Mouse (Mus musculus): ENCODE measurements around the gene Nrg4. TPM values are rescaled to one million over a fixed set of nuclear protein-coding genes. Genes with fewer than 3 reads are reported as not detected.

The Nrg4 gene
- total RNA-seq, 2 experiments from 2014 or later: 2.1 to 2.9 TPM

GRCm38 (mm10) chr9:55225165-55225737 lies 101.4 kb downstream of the Nrg4 start:
- ATAC-seq (ENCODE audit: poor library complexity, severe bottlenecking): no peak

GRCm38 (mm10) chr9:55217381-55217780 lies 109.3 kb downstream of the Nrg4 start:
- no peak for ATAC-seq (ENCODE audit: poor library complexity, severe bottlenecking)

GRCm38 (mm10) chr9:55216078-55216477 lies 110.6 kb downstream of the Nrg4 start:
- ATAC-seq (ENCODE audit: poor library complexity, severe bottlenecking): no peak

- no peak for ATAC-seq (ENCODE audit: poor library complexity, severe bottlenecking)
Observed at GRCm38 (mm10) chr9:55215648-55216047, 111.0 kb downstream of the Nrg4 start.

GRCm38 (mm10) chr9:55215056-55215455 lies 111.6 kb downstream of the Nrg4 start:
- ATAC-seq (ENCODE audit: poor library complexity, severe bottlenecking): no peak

GRCm38 (mm10) chr9:55213396-55213795 lies 113.2 kb downstream of the Nrg4 start:
- ATAC-seq (ENCODE audit: poor library complexity, severe bottlenecking): no peak

- ATAC-seq (ENCODE audit: poor library complexity, severe bottlenecking): no peak
Observed at GRCm38 (mm10) chr9:55211611-55212010, 115.0 kb downstream of the Nrg4 start.

GRCm38 (mm10) chr9:55208790-55209481 lies 117.7 kb downstream of the Nrg4 start, which contains the start of gene Fbxo22:
Gene Fbxo22, plus strand, starts transcription at chr9:55208925.
- peak; percentile 96 for ATAC-seq (ENCODE audit: poor library complexity, severe bottlenecking)

- ATAC-seq (ENCODE audit: poor library complexity, severe bottlenecking): peak; percentile 13
Observed at GRCm38 (mm10) chr9:55208458-55208789, 118.2 kb downstream of the Nrg4 start.

GRCm38 (mm10) chr9:55199348-55199747 lies 127.3 kb downstream of the Nrg4 start:
- ATAC-seq (ENCODE audit: poor library complexity, severe bottlenecking): no peak

- no peak for ATAC-seq (ENCODE audit: poor library complexity, severe bottlenecking)
Observed at GRCm38 (mm10) chr9:55198260-55198659, 128.4 kb downstream of the Nrg4 start.

GRCm38 (mm10) chr9:55195876-55196275 lies 130.8 kb downstream of the Nrg4 start:
- ATAC-seq (ENCODE audit: poor library complexity, severe bottlenecking): no peak

GRCm38 (mm10) chr9:55174235-55174634 lies 152.4 kb downstream of the Nrg4 start:
- ATAC-seq (ENCODE audit: poor library complexity, severe bottlenecking): no peak

GRCm38 (mm10) chr9:55172195-55172685 lies 154.4 kb downstream of the Nrg4 start:
- peak; percentile 51 for ATAC-seq (ENCODE audit: poor library complexity, severe bottlenecking)

GRCm38 (mm10) chr9:55170655-55171412 lies 155.8 kb downstream of the Nrg4 start:
- ATAC-seq (ENCODE audit: poor library complexity, severe bottlenecking): no peak

Other genes with a start within 250 kb of the Nrg4 start
- 31.9 and 33.6 TPM in 2 replicates for gene Ube2q2, start 178.0 kb downstream of the Nrg4 start, total RNA-seq (2015)
- gene Ube2q2, start 178.0 kb downstream of the Nrg4 start, total RNA-seq (2017): 35.5 and 43.4 TPM in 2 replicates
- gene Fbxo22, start 117.9 kb downstream of the Nrg4 start, total RNA-seq (2015): 42.4 and 44.7 TPM in 2 replicates
- gene Fbxo22, start 117.9 kb downstream of the Nrg4 start, total RNA-seq (2017): 41.0 and 49.4 TPM in 2 replicates
- not detected in 2 replicates for gene Tmem266, start 69 bp upstream of the Nrg4 start, total RNA-seq (2015)
- not detected in 2 replicates for gene Tmem266, start 69 bp upstream of the Nrg4 start, total RNA-seq (2017)
- 101 and 115 TPM in 2 replicates for gene Etfa, start 185.4 kb upstream of the Nrg4 start, total RNA-seq (2015)
- gene Etfa, start 185.4 kb upstream of the Nrg4 start, total RNA-seq (2017): 31.5 and 37.8 TPM in 2 replicates
- gene Isl2, start 211.8 kb upstream of the Nrg4 start, total RNA-seq (2015): not detected in 2 replicates
- not detected in 2 replicates for gene Isl2, start 211.8 kb upstream of the Nrg4 start, total RNA-seq (2017)